Comparison of ENCODE assay signal across 8 mouse cellular contexts in genomic region chr10:40309884-40310635, GRCm38 (mm10). TPM values are rescaled to one million over a fixed set of nuclear protein-coding genes. Genes with fewer than 3 reads are reported as not detected.
A peak's percentile ranks its signal among the peaks of the same experiment; 100 is the strongest.
DNase-seq lines count a peak whose midpoint lies in the region; ATAC-seq and TF ChIP-seq lines count a peak whose summit lies in the region.
"Had no signal": no experiment of that assay in that cellular context is flagged by ENCODE, and none has a peak within 500 bp of the region (broad histone marks: within the 10 kb centered on the region; RNA-seq: fewer than 3 reads in every experiment).

No protein-coding gene starts in this region.

- no peak for TF ChIP-seq POLR2A in kidney, adult 2 months (IDR thresholded peaks at IDR 0.05; ENCODE audit: low read depth, low read length)

- TF ChIP-seq CTCF in kidney, adult 2 months (conservative IDR thresholded peaks at IDR 0.05; ENCODE audit: insufficient read depth, insufficient read length, low read depth, low read length), result no peak

- no peak overlapping the region for H3K27ac ChIP-seq in embryonic facial prominence, embryonic 14.5 days (replicated peaks; ENCODE audit: low read depth, low read length)
- H3K27ac ChIP-seq in kidney, adult 2 months (ENCODE audit: insufficient read depth, low read depth, low read length), result no peak overlapping the region
- H3K27ac ChIP-seq: embryonic facial prominence, embryonic 12.5 days had no signal

- H3K9ac ChIP-seq in embryonic facial prominence, embryonic 14.5 days (ENCODE audit: low read depth, low read length), result no peak overlapping the region
- H3K9ac ChIP-seq: embryonic facial prominence, embryonic 12.5 days had no signal

- no peaks in the 10 kb centered on the region for H3K4me1 ChIP-seq in embryonic facial prominence, embryonic 14.5 days (ENCODE audit: control insufficient read depth, insufficient read depth, low read length)
- H3K4me1 ChIP-seq in kidney, adult 2 months (ENCODE audit: control insufficient read depth, insufficient read depth, low read length), result no peaks in the 10 kb centered on the region
- H3K4me1 ChIP-seq: embryonic facial prominence, embryonic 12.5 days had no signal

- 0 out of 2 replicates have a peak, but pooled peaks cover 6% of the 10 kb centered on the region for H3K9me3 ChIP-seq in embryonic facial prominence, embryonic 14.5 days (ENCODE audit: control insufficient read depth, low read length)

- no peak overlapping the region for H3K4me2 ChIP-seq in embryonic facial prominence, embryonic 14.5 days (ENCODE audit: low read depth, low read length)
- H3K4me2 ChIP-seq: embryonic facial prominence, embryonic 12.5 days had no signal

- no peaks in the 10 kb centered on the region for H3K27me3 ChIP-seq in embryonic facial prominence, embryonic 14.5 days (replicated peaks; ENCODE audit: control insufficient read depth, insufficient read depth, low read length)
- H3K27me3 ChIP-seq in kidney, adult 2 months (replicated peaks; ENCODE audit: control insufficient read depth, insufficient read depth, low read length), result no peaks in the 10 kb centered on the region
- H3K27me3 ChIP-seq: embryonic facial prominence, embryonic 12.5 days had no signal

- no peaks in the 10 kb centered on the region for H3K36me3 ChIP-seq in embryonic facial prominence, embryonic 14.5 days (ENCODE audit: control insufficient read depth, insufficient read depth, low read length)
- H3K36me3 ChIP-seq in kidney, adult 2 months (ENCODE audit: control insufficient read depth, insufficient read depth, low read length), result no peaks in the 10 kb centered on the region
- H3K36me3 ChIP-seq: embryonic facial prominence, embryonic 12.5 days had no signal

- 52% methylated on average over 6 of the region's 6 CpGs for WGBS in embryonic facial prominence, embryonic 14.5 days
- WGBS in kidney, adult 2 months, result 60% methylated on average over 6 of the region's 6 CpGs

- H3K4me3 ChIP-seq in embryonic facial prominence, embryonic 14.5 days (ENCODE audit: low read depth, low read length), result no peak overlapping the region
- H3K4me3 ChIP-seq in kidney, adult 2 months (ENCODE audit: insufficient read depth, low read depth, low read length), result no peak overlapping the region
- H3K4me3 ChIP-seq: embryonic facial prominence, embryonic 12.5 days had no signal

- DNase-seq in 3134 (ENCODE audit: extremely low read depth, insufficient read length, low spot score), result peak; percentile 77
- DNase-seq in B cell, adult 2 months, result peak; percentile 54 to 55
- peak; percentile 32 for DNase-seq in embryonic facial prominence, embryonic 14.5 days (ENCODE audit: low spot score)
- DNase-seq in urinary bladder, postnatal 10 days (ENCODE audit: low spot score), result no peak
- DNase-seq in kidney, adult 2 months, result no peak
- no peak for DNase-seq in right cerebral cortex, adult 18-20 months

- ATAC-seq in embryonic facial prominence, embryonic 14.5 days (ENCODE audit: low read depth), result no peak
- peak; percentile 86 for ATAC-seq in monocyte, adult 5-6 weeks (replicated peaks; ENCODE audit: insufficient number of reproducible peaks, low FRiP score, low TSS enrichment, poor library complexity, severe bottlenecking)

RNA-seq across cellular contexts. Expression of gene Amd1, which starts 8.1 kb away (rescaled TPM):
- 61.8 and 61.9 TPM in 2 replicates for polyA plus RNA-seq in embryonic facial prominence, embryonic 14.5 days (2014; fragmentation: Nextera tagmentation; extraction: Ambion mirVana)
- total RNA-seq in monocyte, adult 5-6 weeks (2017), result 78.0 to 100 TPM (median 91.1 TPM) in 3 replicates
- polyA plus RNA-seq in kidney, adult 2 months (2012; rRNA removed), result 12.8 and 18.4 TPM in 2 replicates

RNA-seq across cellular contexts. Expression of gene Cdk19, which starts 29.3 kb away (rescaled TPM):
- polyA plus RNA-seq in embryonic facial prominence, embryonic 14.5 days (2014; fragmentation: Nextera tagmentation; extraction: Ambion mirVana), result 9.6 and 10.9 TPM in 2 replicates
- total RNA-seq in monocyte, adult 5-6 weeks (2017), result 33.4 to 38.2 TPM (median 36.1 TPM) in 3 replicates
- polyA plus RNA-seq in kidney, adult 2 months (2012; rRNA removed), result 6.6 and 6.8 TPM in 2 replicates

RNA-seq across cellular contexts. Expression of gene Gtf3c6, which starts 52.2 kb away (rescaled TPM):
- polyA plus RNA-seq in embryonic facial prominence, embryonic 14.5 days (2014; fragmentation: Nextera tagmentation; extraction: Ambion mirVana), result 82.5 and 89.0 TPM in 2 replicates
- total RNA-seq in monocyte, adult 5-6 weeks (2017), result 59.3 to 82.5 TPM (median 81.6 TPM) in 3 replicates
- polyA plus RNA-seq in kidney, adult 2 months (2012; rRNA removed), result 9.5 and 11.7 TPM in 2 replicates

Comparison
In these comparisons a context has a peak if more than half of its experiments do, and no peak if none do; other contexts are left out.
1. DNase-seq: peak in 3134 (single experiment), B cell, adult 2 months (2 of 2) and embryonic facial prominence, embryonic 14.5 days (single experiment); none in urinary bladder, postnatal 10 days (single experiment), kidney, adult 2 months (single experiment) and right cerebral cortex, adult 18-20 months (single experiment).